Mouse (Mus musculus): ENCODE results near the gene Fam83c. TPM values are rescaled to one million over a fixed set of nuclear protein-coding genes. Genes with fewer than 3 reads are reported as not detected.

The Fam83c gene
- polyA plus RNA-seq, 1 experiment from 2014 or later, result 0.15 TPM

GRCm38 (mm10) chr2:155787949-155788931, 46.4 kb downstream of the Fam83c start:
- no peaks in the 10 kb centered on the region for H3K36me3 ChIP-seq
- H3K4me2 ChIP-seq, result no peak overlapping the region
- no peaks in the 10 kb centered on the region for H3K4me1 ChIP-seq (replicated peaks)
- H3K9ac ChIP-seq, result no peak overlapping the region
- no peak for ATAC-seq (ENCODE audit: insufficient number of reproducible peaks, low FRiP score)
- no peak overlapping the region for H3K4me3 ChIP-seq
- no peaks in the 10 kb centered on the region for H3K9me3 ChIP-seq (replicated peaks)
- no peak overlapping the region for H3K27ac ChIP-seq (ENCODE audit: poor library complexity, severe bottlenecking)
- WGBS, result 60% methylated on average over 18 of the region's 18 CpGs
- peaks cover 12% of the 10 kb centered on the region; the same call in 1 of the 2 replicates for H3K27me3 ChIP-seq (replicated peaks)

GRCm38 (mm10) chr2:155786905-155787304, 47.7 kb downstream of the Fam83c start:
- H3K27ac ChIP-seq (ENCODE audit: poor library complexity, severe bottlenecking), result no peak overlapping the region
- ATAC-seq (ENCODE audit: insufficient number of reproducible peaks, low FRiP score), result no peak
- WGBS, result 62% methylated on average over 5 of the region's 5 CpGs

GRCm38 (mm10) chr2:155784534-155784933, 50.1 kb downstream of the Fam83c start:
- WGBS, result 67% methylated on average over 6 of the region's 6 CpGs
- H3K36me3 ChIP-seq, result no peaks in the 10 kb centered on the region
- no peaks in the 10 kb centered on the region for H3K9me3 ChIP-seq (replicated peaks)
- ATAC-seq (ENCODE audit: insufficient number of reproducible peaks, low FRiP score), result no peak
- H3K27ac ChIP-seq (ENCODE audit: poor library complexity, severe bottlenecking), result no peak overlapping the region
- H3K4me1 ChIP-seq (replicated peaks), result no peaks in the 10 kb centered on the region
- H3K9ac ChIP-seq, result no peak overlapping the region
- H3K4me2 ChIP-seq, result no peak overlapping the region
- H3K27me3 ChIP-seq (replicated peaks), result peaks cover 19% of the 10 kb centered on the region; the same call in 1 of the 2 replicates
- no peak overlapping the region for H3K4me3 ChIP-seq

More at GRCm38 (mm10) chr2:155786905-155787304, 47.7 kb downstream of the Fam83c start:
- Histone ChIP-seq H3K27me3 (replicated peaks) (peaks cover 12% of the 10 kb centered on the region; the same call in 1 of the 2 replicates), H3K4me2 (no peak overlapping the region), H3K4me3 (no peak overlapping the region), H3K9me3 (replicated peaks) (no peaks in the 10 kb centered on the region), H3K9ac (no peak overlapping the region), H3K36me3 (no peaks in the 10 kb centered on the region), H3K4me1 (replicated peaks) (no peaks in the 10 kb centered on the region)

- H3K4me1 ChIP-seq (replicated peaks), result peaks cover 7% of the 10 kb centered on the region
- peaks cover 53% of the 10 kb centered on the region for H3K27me3 ChIP-seq (replicated peaks)
- H3K36me3 ChIP-seq, result no peaks in the 10 kb centered on the region
- no peak overlapping the region for H3K9ac ChIP-seq
- H3K27ac ChIP-seq (ENCODE audit: poor library complexity, severe bottlenecking), result no peak overlapping the region
- no peak overlapping the region for H3K4me3 ChIP-seq
- ATAC-seq (ENCODE audit: insufficient number of reproducible peaks, low FRiP score), result no peak
- no peak overlapping the region for H3K4me2 ChIP-seq
- no peaks in the 10 kb centered on the region for H3K9me3 ChIP-seq (replicated peaks)
- 80% methylated on average over 3 of the region's 3 CpGs for WGBS
Observed at GRCm38 (mm10) chr2:155779506-155779905, 55.1 kb downstream of the Fam83c start.

GRCm38 (mm10) chr2:155779066-155779465, 55.6 kb downstream of the Fam83c start:
- Histone ChIP-seq H3K27ac (ENCODE audit: poor library complexity, severe bottlenecking) (no peak overlapping the region), H3K36me3 (no peaks in the 10 kb centered on the region), H3K4me3 (no peak overlapping the region), H3K9ac (no peak overlapping the region), H3K27me3 (replicated peaks) (peaks cover 57% of the 10 kb centered on the region), H3K4me1 (replicated peaks) (peaks cover 7% of the 10 kb centered on the region), H3K9me3 (replicated peaks) (no peaks in the 10 kb centered on the region), H3K4me2 (no peak overlapping the region)
- no peak for ATAC-seq (ENCODE audit: insufficient number of reproducible peaks, low FRiP score)
- WGBS, result 51% methylated on average over 7 of the region's 7 CpGs

- Histone ChIP-seq H3K9ac (no peak overlapping the region), H3K27ac (ENCODE audit: poor library complexity, severe bottlenecking) (no peak overlapping the region), H3K4me2 (no peak overlapping the region), H3K27me3 (replicated peaks) (peaks cover 68% of the 10 kb centered on the region), H3K4me3 (no peak overlapping the region), H3K9me3 (replicated peaks) (no peaks in the 10 kb centered on the region), H3K4me1 (replicated peaks) (peaks cover 7% of the 10 kb centered on the region), H3K36me3 (no peaks in the 10 kb centered on the region)
- no peak for ATAC-seq (ENCODE audit: insufficient number of reproducible peaks, low FRiP score)
- 57% methylated on average over 6 of the region's 6 CpGs for WGBS
Observed at GRCm38 (mm10) chr2:155778004-155778403, 56.6 kb downstream of the Fam83c start.

- H3K36me3 ChIP-seq, result no peaks in the 10 kb centered on the region
- peaks cover 7% of the 10 kb centered on the region for H3K4me1 ChIP-seq (replicated peaks)
- H3K9me3 ChIP-seq (replicated peaks), result no peaks in the 10 kb centered on the region
- H3K27ac ChIP-seq (ENCODE audit: poor library complexity, severe bottlenecking), result no peak overlapping the region
- ATAC-seq (ENCODE audit: insufficient number of reproducible peaks, low FRiP score), result no peak
- H3K27me3 ChIP-seq (replicated peaks), result peaks cover 71% of the 10 kb centered on the region
- no peak overlapping the region for H3K4me2 ChIP-seq
- 77% methylated on average over 4 of the region's 4 CpGs for whole genome bisulfite sequencing
- H3K9ac ChIP-seq, result no peak overlapping the region
- no peak overlapping the region for H3K4me3 ChIP-seq
Observed at GRCm38 (mm10) chr2:155777688-155777985, 57.0 kb downstream of the Fam83c start.

Other genes starting within 250 kb of the Fam83c start
- 20.2 and 21.3 TPM in 2 replicates for gene Gss, start 242.0 kb downstream of the Fam83c start, polyA plus RNA-seq (2016; fragmentation: Nextera tagmentation; extraction: Ambion mirVana)
- 22.1 and 24.4 TPM in 2 replicates for gene Myh7b, start 223.6 kb downstream of the Fam83c start, polyA plus RNA-seq (2016; fragmentation: Nextera tagmentation; extraction: Ambion mirVana)
- gene Trpc4ap, start 142.5 kb downstream of the Fam83c start, polyA plus RNA-seq (2016; fragmentation: Nextera tagmentation; extraction: Ambion mirVana), result 115 and 117 TPM in 2 replicates
- 26.4 and 26.7 TPM in 2 replicates for gene Edem2, start 105.4 kb downstream of the Fam83c start, polyA plus RNA-seq (2016; fragmentation: Nextera tagmentation; extraction: Ambion mirVana)
- gene Gm17581, start 99.0 kb downstream of the Fam83c start, polyA plus RNA-seq (2016; fragmentation: Nextera tagmentation; extraction: Ambion mirVana), result not detected in 2 replicates
- 7.2 and 9.1 TPM in 2 replicates for gene Procr, start 83.7 kb downstream of the Fam83c start, polyA plus RNA-seq (2016; fragmentation: Nextera tagmentation; extraction: Ambion mirVana)
- gene Mmp24, start 59.5 kb downstream of the Fam83c start, polyA plus RNA-seq (2016; fragmentation: Nextera tagmentation; extraction: Ambion mirVana), result 0.05 TPM in 1 of 2 replicates, not detected in the other
- 8.9 and 9.4 TPM in 2 replicates for gene BC029722, start 15.4 kb downstream of the Fam83c start, polyA plus RNA-seq (2016; fragmentation: Nextera tagmentation; extraction: Ambion mirVana)
- 110 and 116 TPM in 2 replicates for gene Eif6, start 7.9 kb downstream of the Fam83c start, polyA plus RNA-seq (2016; fragmentation: Nextera tagmentation; extraction: Ambion mirVana)
- gene Uqcc1, start 95.5 kb upstream of the Fam83c start, polyA plus RNA-seq (2016; fragmentation: Nextera tagmentation; extraction: Ambion mirVana), result 96.6 and 110 TPM in 2 replicates
- not detected in 2 replicates for gene Gm15557, start 105.9 kb upstream of the Fam83c start, polyA plus RNA-seq (2016; fragmentation: Nextera tagmentation; extraction: Ambion mirVana)
- 0.36 and 0.42 TPM in 2 replicates for gene Gdf5, start 110.5 kb upstream of the Fam83c start, polyA plus RNA-seq (2016; fragmentation: Nextera tagmentation; extraction: Ambion mirVana)
- 10.7 and 13.0 TPM in 2 replicates for gene Cep250, start 121.6 kb upstream of the Fam83c start, polyA plus RNA-seq (2016; fragmentation: Nextera tagmentation; extraction: Ambion mirVana)
- gene 6430550D23Rik, start 173.1 kb upstream of the Fam83c start, polyA plus RNA-seq (2016; fragmentation: Nextera tagmentation; extraction: Ambion mirVana), result 0.93 and 1.1 TPM in 2 replicates
- gene Ergic3, start 173.2 kb upstream of the Fam83c start, polyA plus RNA-seq (2016; fragmentation: Nextera tagmentation; extraction: Ambion mirVana), result 137 and 142 TPM in 2 replicates
- not detected in 2 replicates for gene Fer1l4, start 218.1 kb upstream of the Fam83c start, polyA plus RNA-seq (2016; fragmentation: Nextera tagmentation; extraction: Ambion mirVana)
- 3.1 and 3.3 TPM in 2 replicates for gene Spag4, start 230.3 kb upstream of the Fam83c start, polyA plus RNA-seq (2016; fragmentation: Nextera tagmentation; extraction: Ambion mirVana)

Data from heart, embryonic 12.5 days (tissue).